Comparison of ENCODE assay signal across 13 mouse cellular contexts in the genomic region with DNA sequence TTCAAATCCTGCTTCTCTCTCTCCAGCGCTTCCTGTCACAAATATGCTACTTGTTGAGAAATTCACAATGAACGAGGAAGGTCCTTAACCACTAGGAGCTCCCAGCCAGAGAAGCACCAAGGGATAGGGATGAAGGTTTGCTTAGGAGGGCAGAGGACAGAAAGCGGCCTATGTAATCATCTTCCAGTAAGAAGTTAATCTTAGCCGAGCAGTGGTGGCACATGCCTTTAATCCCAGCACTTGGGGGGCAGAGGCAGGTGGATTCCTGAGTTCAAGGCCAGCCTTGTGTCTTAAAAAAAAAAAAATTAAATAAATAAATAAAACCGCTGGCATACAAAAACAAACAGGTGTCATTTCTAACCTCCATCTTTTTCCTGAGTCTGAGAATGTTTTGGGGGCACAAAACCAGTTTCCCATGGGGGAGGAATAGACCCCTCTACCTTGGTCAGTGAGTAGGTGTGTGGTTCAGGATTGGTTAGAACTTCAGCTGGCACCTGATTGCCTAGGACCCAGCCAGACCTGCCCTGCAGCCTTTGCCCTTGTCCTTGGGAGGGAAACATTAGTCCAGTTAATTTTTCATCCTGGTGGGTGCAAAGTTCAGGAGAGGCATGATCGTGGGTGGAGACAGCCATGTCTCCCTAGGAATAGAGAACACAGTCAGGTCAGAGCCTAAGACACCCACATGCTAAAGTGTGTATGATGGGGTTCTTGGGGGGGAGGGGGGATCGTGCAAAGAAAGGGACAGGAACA. TPM values are rescaled to one million over a fixed set of nuclear protein-coding genes. Genes with fewer than 3 reads are reported as not detected.
DNase-seq lines count a peak whose midpoint lies in the region; ATAC-seq and TF ChIP-seq lines count a peak whose summit lies in the region.
"Had no signal": no experiment of that assay in that cellular context is flagged by ENCODE, and none has a peak within 500 bp of the region (broad histone marks: within the 10 kb centered on the region; RNA-seq: fewer than 3 reads in every experiment).

No protein-coding gene starts in this region.

- no peak for TF ChIP-seq EP300 in MEL (IDR thresholded peaks at IDR 0.05; ENCODE audit: low read depth in 1 of 2, low read length in 2 of 2)

- H3K36me3 ChIP-seq in heart, embryonic 10.5 days = no peaks in the 10 kb centered on the region; the same call in 1 of the 2 replicates
- H3K36me3 ChIP-seq in MEL (ENCODE audit: control insufficient read depth in 1 of 2, insufficient read depth in 2 of 2, low read length in 2 of 2) = peaks cover 0 to 4% of the 10 kb centered on the region in 2 experiments; a peak in 2 of 4 replicates
- no peaks in the 10 kb centered on the region for H3K36me3 ChIP-seq in liver, embryonic 11.5 days (ENCODE audit: control insufficient read depth, insufficient read depth, low read length)
- no peaks in the 10 kb centered on the region for H3K36me3 ChIP-seq in forebrain, embryonic 13.5 days (ENCODE audit: poor library complexity, severe bottlenecking)
- H3K36me3 ChIP-seq in forebrain, embryonic 16.5 days (ENCODE audit: control insufficient read depth, insufficient read depth) = no peaks in the 10 kb centered on the region

- H3K27ac ChIP-seq in heart, embryonic 10.5 days = peak overlapping the region; percentile 98; the same call in 1 of the 2 replicates
- H3K27ac ChIP-seq in MEL (ENCODE audit: control insufficient read depth, low read depth, low read length) = peak overlapping the region; percentile 87
- H3K27ac ChIP-seq in liver, embryonic 11.5 days (ENCODE audit: low read depth, low read length) = peak overlapping the region; percentile 93; the same call in 1 of the 2 replicates
- no peak overlapping the region for H3K27ac ChIP-seq in forebrain, embryonic 13.5 days
- no peak overlapping the region for H3K27ac ChIP-seq in forebrain, embryonic 16.5 days (ENCODE audit: low read length)
- H3K27ac ChIP-seq: macrophage had no signal

- TF ChIP-seq POLR2A in MEL (IDR thresholded peaks at IDR 0.05; ENCODE audit: control insufficient read depth in 1 of 2, insufficient read depth in 1 of 2, low read depth in 1 of 2, low read length in 2 of 2, poor library complexity in 1 of 2) = no peak

- peak overlapping the region; percentile 92 for H3K4me2 ChIP-seq in liver, embryonic 11.5 days
- H3K4me2 ChIP-seq in forebrain, embryonic 13.5 days = no peak overlapping the region
- H3K4me2 ChIP-seq in forebrain, embryonic 16.5 days (ENCODE audit: low read length) = no peak overlapping the region

- no peak for TF ChIP-seq CTCF in MEL (IDR thresholded peaks at IDR 0.05 in 2 of 3, conservative IDR thresholded peaks at IDR 0.05 in 1 of 3; ENCODE audit: control insufficient read depth in 1 of 3, insufficient read depth in 1 of 3, low read depth in 2 of 3, low read length in 3 of 3, poor library complexity in 1 of 3, severe bottlenecking in 1 of 3)

- no peak overlapping the region for H3K4me3 ChIP-seq in heart, embryonic 10.5 days
- H3K4me3 ChIP-seq in MEL (ENCODE audit: control insufficient read depth in 1 of 2, insufficient read depth in 1 of 2, low read depth in 2 of 2, low read length in 2 of 2) = no peak overlapping the region
- H3K4me3 ChIP-seq in liver, embryonic 11.5 days (ENCODE audit: low read depth, low read length) = no peak overlapping the region
- H3K4me3 ChIP-seq in forebrain, embryonic 13.5 days = no peak overlapping the region
- H3K4me3 ChIP-seq in forebrain, embryonic 16.5 days (replicated peaks; ENCODE audit: low read length) = no peak overlapping the region

- 81% methylated on average over 7 of the region's 7 CpGs for WGBS in heart, embryonic 10.5 days
- WGBS in liver, embryonic 11.5 days = 73% methylated on average over 7 of the region's 7 CpGs
- 79% methylated on average over 7 of the region's 7 CpGs for WGBS in forebrain, embryonic 13.5 days
- WGBS in forebrain, embryonic 16.5 days = 86% methylated on average over 7 of the region's 7 CpGs

- peaks cover 8% of the 10 kb centered on the region for H3K79me2 ChIP-seq in MEL (ENCODE audit: control insufficient read depth, insufficient read depth, low read length, poor library complexity)

- DNase-seq in heart, embryonic 10.5 days (ENCODE audit: low spot score) = no peak
- no peak for DNase-seq in heart, postnatal 4 days
- DNase-seq in MEL (ENCODE audit: low read depth, low spot score) = no peak
- peak; percentile 84 to 92 for DNase-seq in kidney, adult 8-10 months
- no peak for DNase-seq in liver, embryonic 11.5 days (ENCODE audit: low spot score)
- no peak for DNase-seq in frontal cortex, postnatal 10 days (ENCODE audit: low spot score in 2 of 2)
- DNase-seq: cerebellum, postnatal 14 days; heart, postnatal 14 days; left cerebral cortex, postnatal 4 days; retina, postnatal 1 day had no signal

- ATAC-seq in liver, embryonic 11.5 days (replicated peaks; ENCODE audit: low FRiP score) = no peak
- no peak for ATAC-seq in forebrain, embryonic 13.5 days
- no peak for ATAC-seq in forebrain, embryonic 16.5 days

- H3K4me1 ChIP-seq in heart, embryonic 10.5 days = peaks cover 28% of the 10 kb centered on the region
- peaks cover 0 to 9% of the 10 kb centered on the region in 2 experiments; a peak in 2 of 4 replicates for H3K4me1 ChIP-seq in MEL (ENCODE audit: control insufficient read depth in 1 of 2, insufficient read depth in 2 of 2, low read length in 2 of 2)
- H3K4me1 ChIP-seq in liver, embryonic 11.5 days (replicated peaks; ENCODE audit: control insufficient read depth, insufficient read depth, low read length) = peaks cover 30% of the 10 kb centered on the region
- H3K4me1 ChIP-seq in forebrain, embryonic 13.5 days = peaks cover 41% of the 10 kb centered on the region
- peaks cover 35% of the 10 kb centered on the region for H3K4me1 ChIP-seq in forebrain, embryonic 16.5 days (replicated peaks; ENCODE audit: control insufficient read depth, insufficient read depth, low read length)

- no peaks in the 10 kb centered on the region for H3K27me3 ChIP-seq in heart, embryonic 10.5 days (ENCODE audit: insufficient read depth, poor library complexity, severe bottlenecking)
- no peaks in the 10 kb centered on the region for H3K27me3 ChIP-seq in MEL (ENCODE audit: control insufficient read depth in 1 of 2, insufficient read depth in 2 of 2, low read length in 2 of 2)
- H3K27me3 ChIP-seq in liver, embryonic 11.5 days (replicated peaks; ENCODE audit: control insufficient read depth, insufficient read depth, low read length) = no peaks in the 10 kb centered on the region
- H3K27me3 ChIP-seq in forebrain, embryonic 13.5 days = peaks cover 5% of the 10 kb centered on the region
- H3K27me3 ChIP-seq in forebrain, embryonic 16.5 days (replicated peaks; ENCODE audit: control insufficient read depth, insufficient read depth, low read length) = peaks cover 7% of the 10 kb centered on the region; the same call in 1 of the 2 replicates

- TF ChIP-seq RAD21 in MEL (IDR thresholded peaks at IDR 0.05; ENCODE audit: low read depth, low read length) = no peak

- H3K9me3 ChIP-seq in heart, embryonic 10.5 days = 0 out of 2 replicates have a peak, but pooled peaks cover 4% of the 10 kb centered on the region
- no peaks in the 10 kb centered on the region for H3K9me3 ChIP-seq in MEL (replicated peaks; ENCODE audit: insufficient read depth, low read length)
- no peaks in the 10 kb centered on the region for H3K9me3 ChIP-seq in liver, embryonic 11.5 days (ENCODE audit: control insufficient read depth, low read length)
- H3K9me3 ChIP-seq in forebrain, embryonic 13.5 days (replicated peaks) = 0 out of 2 replicates have a peak, but pooled peaks cover 5% of the 10 kb centered on the region
- H3K9me3 ChIP-seq in forebrain, embryonic 16.5 days (ENCODE audit: control insufficient read depth, low read length) = no peaks in the 10 kb centered on the region

- H3K9ac ChIP-seq in MEL (ENCODE audit: control insufficient read depth, low read depth, low read length, poor library complexity, severe bottlenecking) = no peak overlapping the region
- H3K9ac ChIP-seq in liver, embryonic 11.5 days (ENCODE audit: low read depth, low read length) = no peak overlapping the region
- no peak overlapping the region for H3K9ac ChIP-seq in forebrain, embryonic 13.5 days
- no peak overlapping the region for H3K9ac ChIP-seq in forebrain, embryonic 16.5 days (replicated peaks; ENCODE audit: low read depth, low read length)

TF ChIP-seq in MEL, 35 proteins besides CTCF, POLR2A, EP300 and RAD21:
- no peak for TF ChIP-seq NELFE (IDR thresholded peaks at IDR 0.05; ENCODE audit: low read depth, low read length)
- TF ChIP-seq SMC3 (IDR thresholded peaks at IDR 0.05; ENCODE audit: low read depth, low read length) = no peak
- TF ChIP-seq ZMIZ1 (IDR thresholded peaks at IDR 0.05; ENCODE audit: low read depth, low read length) = no peak
- TF ChIP-seq TCF12 (IDR thresholded peaks at IDR 0.05; ENCODE audit: low read depth, low read length) = no peak
- TF ChIP-seq USF2 (IDR thresholded peaks at IDR 0.05; ENCODE audit: borderline replicate concordance in 1 of 2, insufficient read depth in 1 of 2, low read depth in 1 of 2, low read length in 2 of 2) = no peak
- TF ChIP-seq MAX (IDR thresholded peaks at IDR 0.05; ENCODE audit: low read length) = no peak
- TF ChIP-seq KAT2A (conservative IDR thresholded peaks at IDR 0.05; ENCODE audit: low read depth, low read length) = no peak
- no peak for TF ChIP-seq MEF2A (IDR thresholded peaks at IDR 0.05; ENCODE audit: extremely low read depth, insufficient replicate concordance, low read depth, low read length, poor library complexity, severe bottlenecking)

RNA-seq across cellular contexts. Expression of gene Smad3, which starts 2.4 kb away (rescaled TPM):
- polyA plus RNA-seq in heart, embryonic 10.5 days (2016; fragmentation: Nextera tagmentation; extraction: Ambion mirVana) = 15.2 and 20.0 TPM in 2 replicates
- total RNA-seq in heart, postnatal 4 days (2021) = 10 to 100 TPM; 20.7 to 20.9 TPM
- total RNA-seq in MEL (2012; rRNA removed) = 7.1 and 7.5 TPM in 2 replicates
- 10 to 100 TPM in 1 of 2 experiments, not detected in 1; 10.2 TPM for polyA plus RNA-seq in MEL (2012; ENCODE audit: insufficient read depth in 1 of 2, insufficient read length in 2 of 2, low read depth in 1 of 2, low replicate concordance in 2 of 2, missing spikeins in 1 of 2)
- polyA plus RNA-seq in liver, embryonic 11.5 days (2014; fragmentation: Nextera tagmentation; extraction: Ambion mirVana) = 7.2 and 7.3 TPM in 2 replicates
- 9.9 and 10.7 TPM in 2 replicates for polyA plus RNA-seq in forebrain, embryonic 13.5 days (2015; fragmentation: Nextera tagmentation; extraction: Ambion mirVana)
- polyA plus RNA-seq in forebrain, embryonic 16.5 days (2015; fragmentation: Nextera tagmentation; extraction: Ambion mirVana) = 7.4 and 7.8 TPM in 2 replicates

Comparison
In these comparisons a context has a peak if more than half of its experiments do, and no peak if none do; other contexts are left out.
1. DNase-seq: peak in kidney, adult 8-10 months (2 of 2); none in heart, embryonic 10.5 days (single experiment), heart, postnatal 4 days (single experiment), MEL (single experiment), liver, embryonic 11.5 days (single experiment) and frontal cortex, postnatal 10 days (0 of 2).
2. H3K27ac ChIP-seq: peak in heart, embryonic 10.5 days (single experiment), MEL (single experiment) and liver, embryonic 11.5 days (single experiment); none in forebrain, embryonic 13.5 days (single experiment) and forebrain, embryonic 16.5 days (single experiment).